Mouse (Mus musculus) hindbrain, embryonic 13.5 days (tissue): ENCODE measurements around the gene Hist1h4i. TPM values are rescaled to one million over a fixed set of nuclear protein-coding genes. Genes with fewer than 3 reads are reported as not detected.

Source experiments
- microRNA-seq: library from miRNA; unstranded; fragments of <30 nt; microRNA quantifications from one replicate; pipeline ENCODE4, GENCODE M21; 2016
- polyA plus RNA-seq: library from polyadenylated mRNA; unstranded; fragments of >200 nt; fragmentation: Nextera tagmentation; extraction: Ambion mirVana; gene quantifications from 2 replicates; pipeline ENCODE4 v1.2.1, GENCODE M21; 2015

Hist1h4i gene
- polyA plus RNA-seq, 1 experiment from 2014 or later, result 12.2 TPM

Small RNA genes lying within 50 kb of the gene (microRNA-seq; reads per million reads assigned to microRNA genes)
- not detected for gene Gm26300
- not detected for gene Gm44390
- gene Gm44486, result not detected

Other genes starting within 250 kb of the Hist1h4i start
- 7.3 and 7.8 TPM in 2 replicates for gene Hist1h2bq, start 231.2 kb downstream of the Hist1h4i start, polyA plus RNA-seq
- not detected in 2 replicates for gene Hist1h2ao, start 230.9 kb downstream of the Hist1h4i start, polyA plus RNA-seq
- not detected in 2 replicates for gene Hist1h4m, start 229.6 kb downstream of the Hist1h4i start, polyA plus RNA-seq
- gene Hist1h4n, start 209.2 kb downstream of the Hist1h4i start, polyA plus RNA-seq, result 6.7 and 8.6 TPM in 2 replicates
- 898 and 915 TPM in 2 replicates for gene Hist1h2ap, start 207.9 kb downstream of the Hist1h4i start, polyA plus RNA-seq
- 7.5 and 7.7 TPM in 2 replicates for gene Hist1h2br, start 207.6 kb downstream of the Hist1h4i start, polyA plus RNA-seq
- 16.8 and 19.9 TPM in 2 replicates for gene Zfp184, start 96.3 kb downstream of the Hist1h4i start, polyA plus RNA-seq
- not detected in 2 replicates for gene Pom121l2, start 60.2 kb downstream of the Hist1h4i start, polyA plus RNA-seq
- gene Prss16, start 31.6 kb downstream of the Hist1h4i start, polyA plus RNA-seq, result 0.12 and 0.14 TPM in 2 replicates
- gene Hist1h2ah, start 5.8 kb downstream of the Hist1h4i start, polyA plus RNA-seq, result 1.9 TPM in 1 of 2 replicates, not detected in the other
- gene Hist1h2bk, start 5.5 kb downstream of the Hist1h4i start, polyA plus RNA-seq, result 0.84 and 3.1 TPM in 2 replicates
- 11.9 and 17.6 TPM in 2 replicates for gene Hist1h2ag, start 1.6 kb upstream of the Hist1h4i start, polyA plus RNA-seq
- 1.8 and 5.0 TPM in 2 replicates for gene Hist1h2bj, start 1.9 kb upstream of the Hist1h4i start, polyA plus RNA-seq
- gene Vmn1r188, start 43.1 kb upstream of the Hist1h4i start, polyA plus RNA-seq, result not detected in 2 replicates
- gene Vmn1r189, start 64.5 kb upstream of the Hist1h4i start, polyA plus RNA-seq, result not detected in 2 replicates
- gene Vmn1r191, start 142.6 kb upstream of the Hist1h4i start, polyA plus RNA-seq, result not detected in 2 replicates
- gene Vmn1r192, start 149.8 kb upstream of the Hist1h4i start, polyA plus RNA-seq, result not detected in 2 replicates
- not detected in 2 replicates for gene Vmn1r193, start 181.8 kb upstream of the Hist1h4i start, polyA plus RNA-seq
- gene Vmn1r194, start 202.9 kb upstream of the Hist1h4i start, polyA plus RNA-seq, result not detected in 2 replicates
- gene Vmn1r195, start 229.2 kb upstream of the Hist1h4i start, polyA plus RNA-seq, result not detected in 2 replicates
- gene Vmn1r196, start 248.6 kb upstream of the Hist1h4i start, polyA plus RNA-seq, result not detected in 2 replicates